Mouse (Mus musculus) embryonic facial prominence, embryonic 11.5 days (tissue): ENCODE results near the gene BC030867. TPM values are rescaled to one million over a fixed set of nuclear protein-coding genes. Genes with fewer than 3 reads are reported as not detected.
"Not testable (repeated sequence)": the region's sequence is repeated elsewhere in the genome, so short reads cannot be mapped to it uniquely, and the experiment has no call there.

ENCODE experiments used
- ATAC-seq: fragments of 200-750 bp; cut with Nextera tagmentation; replicated peaks from 2 replicates; pipeline ENCODE4 v1.8.0; 2017; ENCODE audit warnings: low read depth; ENCODE audit not compliant: insufficient number of reproducible peaks, low FRiP score, low TSS enrichment
- DNase-seq: peaks from one replicate; pipeline ENCODE4 v3.0.0-alpha.2; 2015; ENCODE audit warnings: low spot score
- H3K27ac ChIP-seq: fragments of 300-500 bp; sonication (generic); replicated peaks from 2 replicates; pipeline ENCODE4 v1.5.1; 2014; ENCODE audit warnings: mild to moderate bottlenecking, low read depth, low read length, control low read depth
- H3K27me3 ChIP-seq: fragments of 300-500 bp; sonication (generic); 2 replicates; pipeline ENCODE4 v1.6.1; 2014; ENCODE audit warnings: mild to moderate bottlenecking, low read length, moderate library complexity, mixed read lengths; ENCODE audit not compliant: control insufficient read depth, insufficient read depth
- H3K36me3 ChIP-seq: fragments of 300-500 bp; sonication (generic); replicated peaks from 2 replicates; pipeline ENCODE4 v1.6.1; 2014; ENCODE audit warnings: low read depth, mild to moderate bottlenecking, low read length, moderate library complexity, mixed read lengths; ENCODE audit not compliant: control insufficient read depth, insufficient read depth
- H3K4me1 ChIP-seq: fragments of 300-500 bp; sonication (generic); 2 replicates; pipeline ENCODE4 v1.6.1; 2014; ENCODE audit warnings: low read length, mixed read lengths; ENCODE audit not compliant: control insufficient read depth, insufficient read depth
- H3K4me2 ChIP-seq: fragments of 300-500 bp; sonication (generic); 2 replicates; pipeline ENCODE4 v1.6.1; 2014; ENCODE audit warnings: low read depth, mild to moderate bottlenecking, control low read depth, low read length, moderate library complexity
- H3K4me3 ChIP-seq: fragments of 300-500 bp; sonication (generic); 2 replicates; pipeline ENCODE4 v1.5.1; 2014; ENCODE audit warnings: low read depth, low read length, control low read depth
- H3K9ac ChIP-seq: fragments of 300-500 bp; sonication (generic); replicated peaks from 2 replicates; pipeline ENCODE4 v1.6.1; 2014; ENCODE audit warnings: mild to moderate bottlenecking, control low read depth, low read length
- H3K9me3 ChIP-seq: fragments of 300-500 bp; sonication (generic); replicated peaks from 2 replicates; pipeline ENCODE4 v1.6.1; 2016; ENCODE audit warnings: mild to moderate bottlenecking, low read length, inconsistent platforms, mixed read lengths; ENCODE audit not compliant: control insufficient read depth
- WGBS: fragments of 180-500 bp; shearing (Covaris S2); extraction: QIAGEN DNeasy Blood & Tissue Kit; methylation state at CpG from one replicate; pipeline ENCODE4 v1.1.7; 2014; 5-methylcytosine and 5-hydroxymethylcytosine counted together
- polyA plus RNA-seq: library from polyadenylated mRNA; unstranded; fragments of >200 nt; fragmentation: Nextera tagmentation; extraction: Ambion mirVana; gene quantifications from 2 replicates; pipeline ENCODE4 v1.2.1, GENCODE M21; 2014

The BC030867 gene
- polyA plus RNA-seq, 1 experiment from 2014 or later, result 20.8 TPM

DNA sequence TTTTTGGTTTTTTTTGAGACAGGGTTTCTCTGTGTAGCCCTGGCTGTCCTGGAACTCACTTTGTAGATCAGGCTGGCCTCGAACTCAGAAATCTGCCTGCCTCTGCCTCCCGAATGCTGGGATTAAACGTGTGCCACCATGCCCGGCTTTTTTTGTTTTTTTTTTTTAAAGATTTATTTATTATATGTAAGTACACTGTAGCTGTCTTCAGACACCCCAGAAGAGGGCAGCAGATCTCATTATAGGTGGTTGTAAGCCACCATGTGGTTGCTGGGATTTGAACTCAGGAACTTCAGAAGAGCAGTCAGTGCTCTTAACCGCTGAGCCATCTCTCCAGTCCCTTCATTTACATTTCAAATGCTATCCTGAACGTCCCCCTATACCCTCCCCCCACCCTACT, 31.6 kb downstream of the BC030867 start:
- H3K36me3 ChIP-seq, DNase-seq, H3K4me3 ChIP-seq, H3K4me2 ChIP-seq, H3K27me3 ChIP-seq, ATAC-seq, H3K9ac ChIP-seq, H3K9me3 ChIP-seq, H3K27ac ChIP-seq, H3K4me1 ChIP-seq: not testable (repeated sequence)
- WGBS, result 72% methylated on average over 6 of the region's 6 CpGs

DNA sequence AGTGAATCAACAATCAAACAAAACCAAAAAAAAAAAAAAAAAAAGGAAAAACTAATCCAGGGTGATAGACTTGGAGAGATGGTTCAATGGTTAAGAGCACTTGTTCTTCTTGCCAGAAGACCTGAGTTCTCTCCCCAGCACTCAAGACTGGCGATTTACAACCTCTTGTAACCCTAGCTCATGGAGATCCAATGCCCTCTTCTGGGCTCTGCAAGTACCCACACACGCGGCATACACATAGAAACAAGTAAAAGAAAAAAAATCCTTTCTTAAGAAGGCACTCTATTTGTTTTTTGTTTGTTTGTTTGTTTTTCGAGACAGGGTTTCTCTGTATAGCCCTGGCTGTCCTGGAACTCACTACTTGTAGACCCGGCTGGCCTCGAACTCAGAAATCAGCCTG, 35.2 kb downstream of the BC030867 start:
- no peak overlapping the region for H3K4me2 ChIP-seq
- H3K9me3 ChIP-seq, result no peaks in the 10 kb centered on the region
- ATAC-seq (no peak), DNase-seq (no peak)
- H3K4me3 ChIP-seq, result no peak overlapping the region; the same call in 1 of the 2 replicates
- no peaks in the 10 kb centered on the region; the same call in none of the 2 replicates for H3K4me1 ChIP-seq
- no peak overlapping the region for H3K9ac ChIP-seq
- peak overlapping the region; percentile 16; the same call in 1 of the 2 replicates for H3K27ac ChIP-seq
- WGBS, result 86% methylated on average over 6 of the region's 6 CpGs
- H3K36me3 ChIP-seq, result peaks cover 5% of the 10 kb centered on the region
- H3K27me3 ChIP-seq, result no peaks in the 10 kb centered on the region

DNA sequence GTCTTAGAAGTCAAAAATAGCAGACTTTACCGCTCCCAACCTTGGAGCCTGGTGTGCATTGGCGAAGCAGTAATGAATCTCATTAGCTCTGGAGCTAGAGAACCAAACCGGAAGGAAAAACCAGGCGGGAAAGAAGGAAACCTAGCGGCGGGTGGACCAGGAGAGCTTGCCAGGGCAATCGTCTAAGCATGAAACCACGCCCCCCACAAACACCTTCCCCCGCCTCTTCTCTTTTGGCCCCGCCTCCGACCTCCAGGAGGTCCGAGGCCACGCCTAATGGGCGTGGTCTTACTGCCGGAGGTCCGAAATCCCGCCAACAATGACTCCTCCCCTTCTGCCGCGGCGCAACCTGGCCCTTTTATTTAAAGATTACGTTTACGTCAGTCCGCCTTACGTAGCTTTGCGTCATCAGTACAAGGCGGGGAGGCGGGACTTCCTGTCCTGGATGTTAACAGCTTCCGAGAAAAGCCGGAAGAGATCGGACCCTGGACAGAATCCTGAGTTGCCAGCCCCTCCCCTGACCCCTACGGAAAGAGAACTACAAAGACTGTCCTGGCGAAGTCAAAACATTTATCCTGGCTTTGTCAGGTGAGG, 35.9 kb downstream of the BC030867 start, which contains the start of gene Tmub2:
Gene Tmub2, plus strand, starts transcription at position 431 of the 594 bp plus-strand sequence.
- H3K36me3 ChIP-seq, result peaks cover 5% of the 10 kb centered on the region
- peak within 1 kb of the TSS; percentile 84 for H3K4me2 ChIP-seq
- DNase-seq, result peak; percentile 100
- peak within 1 kb of the TSS; percentile 78 for H3K9ac ChIP-seq
- H3K27me3 ChIP-seq, result no peaks in the 10 kb centered on the region
- H3K9me3 ChIP-seq, result no peaks in the 10 kb centered on the region
- under 1% methylated on average over 32 of the region's 32 CpGs for whole genome bisulfite sequencing
- H3K4me1 ChIP-seq, result no peaks in the 10 kb centered on the region; the same call in none of the 2 replicates
- H3K4me3 ChIP-seq, result peak within 1 kb of the TSS; percentile 67
- ATAC-seq, result peak; percentile 63
- peak within 1 kb of the TSS; percentile 16; the same call in 1 of the 2 replicates for H3K27ac ChIP-seq

DNA sequence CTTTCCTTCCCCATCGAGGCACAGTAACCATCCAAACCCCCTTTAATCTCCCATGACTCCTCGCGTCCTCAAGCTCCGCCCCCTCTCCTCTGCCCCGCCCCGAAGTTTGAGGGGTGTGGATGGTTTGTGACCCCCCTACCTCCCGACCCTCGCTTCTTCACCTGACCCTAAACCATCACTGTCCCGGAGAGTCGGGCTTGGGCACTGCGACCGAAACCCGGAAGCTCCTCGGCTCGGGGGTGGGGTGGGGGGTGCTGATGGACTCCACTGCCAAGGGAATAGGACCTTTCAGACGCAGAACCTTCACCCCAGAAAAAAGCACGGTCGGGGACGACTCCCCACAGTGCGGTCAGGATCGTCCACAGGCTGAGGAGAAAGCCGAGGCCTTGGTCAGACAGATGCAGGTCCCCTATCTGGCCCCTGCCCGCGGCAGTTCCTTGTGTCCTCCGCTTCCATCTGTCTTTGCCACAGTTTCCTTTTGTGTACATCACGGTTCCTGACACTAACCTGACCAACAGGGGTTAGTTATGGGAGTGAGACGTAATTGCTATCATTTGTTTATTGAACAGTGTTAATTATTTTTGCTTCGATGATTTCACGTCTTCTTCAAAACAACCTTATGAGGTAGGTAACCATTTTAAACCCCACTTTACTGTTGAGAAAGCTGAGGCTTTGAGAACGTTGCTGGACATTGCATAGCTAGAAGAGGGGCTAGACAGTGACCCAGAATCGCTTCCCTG, 36.6 kb downstream of the BC030867 start:
- Histone ChIP-seq H3K36me3 (peaks cover 5% of the 10 kb centered on the region), H3K9ac (peak overlapping the region; percentile 78), H3K4me1 (no peaks in the 10 kb centered on the region; the same call in none of the 2 replicates), H3K4me2 (peak overlapping the region; percentile 84), H3K9me3 (no peaks in the 10 kb centered on the region), H3K27me3 (no peaks in the 10 kb centered on the region), H3K4me3 (peak overlapping the region; percentile 67), H3K27ac (no peak overlapping the region)
- ATAC-seq (peak; percentile 53), DNase-seq (no peak)
- 5% methylated on average over 31 of the region's 31 CpGs for WGBS

DNA sequence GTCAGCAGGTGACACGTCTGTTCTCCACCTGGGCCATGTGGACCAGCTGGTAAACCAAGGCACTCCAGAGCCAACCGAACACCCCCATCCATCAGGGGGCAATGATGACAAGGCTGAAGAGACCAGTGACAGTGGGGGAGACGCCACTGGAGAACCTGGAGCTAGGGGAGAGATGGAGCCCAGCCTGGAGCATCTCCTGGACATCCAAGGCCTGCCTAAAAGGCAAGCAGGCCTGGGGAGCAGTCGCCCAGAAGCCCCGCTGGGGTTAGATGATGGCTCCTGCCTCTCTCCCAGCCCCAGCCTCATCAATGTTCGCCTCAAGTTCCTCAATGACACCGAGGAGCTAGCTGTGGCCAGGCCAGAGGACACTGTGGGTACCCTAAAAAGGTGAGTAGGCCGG, 38.8 kb downstream of the BC030867 start:
- Histone ChIP-seq H3K36me3 (peaks cover 13% of the 10 kb centered on the region), H3K4me3 (no peak overlapping the region), H3K4me2 (no peak overlapping the region), H3K9ac (no peak overlapping the region), H3K4me1 (no peaks in the 10 kb centered on the region; the same call in none of the 2 replicates), H3K27ac (no peak overlapping the region), H3K9me3 (no peaks in the 10 kb centered on the region), H3K27me3 (no peaks in the 10 kb centered on the region)
- DNase-seq (no peak), ATAC-seq (no peak)
- 87% methylated on average over 8 of the region's 8 CpGs for WGBS

DNA sequence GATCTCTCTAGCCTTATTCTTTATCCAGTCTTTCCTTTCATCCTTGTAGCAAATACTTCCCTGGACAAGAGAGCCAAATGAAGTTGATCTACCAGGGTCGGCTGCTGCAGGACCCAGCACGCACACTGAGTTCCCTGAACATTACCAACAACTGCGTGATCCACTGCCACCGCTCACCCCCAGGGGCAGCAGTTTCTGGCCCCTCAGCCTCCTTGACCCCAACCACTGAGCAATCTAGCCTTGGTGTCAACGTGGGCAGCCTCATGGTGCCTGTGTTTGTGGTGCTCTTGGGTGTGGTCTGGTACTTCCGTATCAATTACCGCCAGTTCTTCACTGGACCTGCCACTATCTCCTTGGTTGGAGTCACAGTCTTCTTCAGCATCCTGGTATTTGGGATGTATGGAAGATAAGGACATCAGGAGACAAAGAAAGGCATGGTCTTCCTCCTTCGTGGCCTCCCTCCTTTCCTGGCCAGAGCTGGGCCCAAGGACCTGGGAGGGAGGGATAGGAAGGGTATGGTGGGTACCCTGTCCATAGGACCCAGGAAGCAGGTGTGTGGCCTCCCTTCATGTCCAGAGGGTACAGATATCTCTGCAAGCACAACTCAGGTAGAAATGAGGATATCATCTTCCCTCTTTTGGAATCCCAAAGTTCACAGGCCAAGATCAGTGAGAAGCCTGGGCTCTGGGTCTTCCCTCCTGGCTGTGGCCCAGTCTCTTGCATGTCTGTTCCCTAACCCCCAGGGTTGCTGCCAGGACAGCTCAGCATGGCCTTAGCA, 39.5 kb downstream of the BC030867 start:
- Histone ChIP-seq H3K27ac (no peak overlapping the region), H3K4me3 (no peak overlapping the region), H3K4me2 (no peak overlapping the region), H3K4me1 (no peaks in the 10 kb centered on the region; the same call in none of the 2 replicates), H3K36me3 (peaks cover 13% of the 10 kb centered on the region), H3K9ac (no peak overlapping the region; the same call in 1 of the 2 replicates), H3K9me3 (no peaks in the 10 kb centered on the region), H3K27me3 (no peaks in the 10 kb centered on the region)
- DNase-seq, result no peak
- 90% methylated on average over 8 of the region's 8 CpGs for WGBS
- no peak for ATAC-seq

DNA sequence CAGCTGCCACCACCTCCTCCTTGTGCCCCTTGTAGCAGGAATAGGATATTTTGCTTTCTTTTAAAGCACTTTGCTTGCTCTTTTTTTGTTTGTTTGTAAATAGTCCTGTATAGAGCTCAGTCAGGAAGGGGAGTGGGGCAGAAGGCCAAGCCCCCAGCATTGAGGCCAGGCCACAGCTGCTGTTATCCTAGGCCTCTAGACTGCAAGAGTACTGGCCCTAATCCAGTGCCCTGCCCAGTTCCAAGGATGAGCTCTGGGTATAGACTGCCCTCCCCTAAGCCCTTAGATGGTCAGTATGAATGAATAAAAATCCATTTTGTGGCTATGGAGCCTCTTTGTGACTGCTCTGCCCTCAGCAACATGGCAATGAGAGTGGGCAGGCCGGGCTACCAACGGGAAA, 40.2 kb downstream of the BC030867 start:
- H3K4me2 ChIP-seq, result no peak overlapping the region
- H3K36me3 ChIP-seq, result peaks cover 13% of the 10 kb centered on the region
- no peaks in the 10 kb centered on the region; the same call in none of the 2 replicates for H3K4me1 ChIP-seq
- no peak overlapping the region for H3K27ac ChIP-seq
- H3K27me3 ChIP-seq, result no peaks in the 10 kb centered on the region
- 74% methylated on average over 2 of the region's 2 CpGs for WGBS
- no peak overlapping the region for H3K9ac ChIP-seq
- DNase-seq, result no peak
- ATAC-seq, result no peak
- no peak overlapping the region for H3K4me3 ChIP-seq
- H3K9me3 ChIP-seq, result no peaks in the 10 kb centered on the region
